18 mouse cellular contexts compared by ENCODE assay signal in the genomic region with DNA sequence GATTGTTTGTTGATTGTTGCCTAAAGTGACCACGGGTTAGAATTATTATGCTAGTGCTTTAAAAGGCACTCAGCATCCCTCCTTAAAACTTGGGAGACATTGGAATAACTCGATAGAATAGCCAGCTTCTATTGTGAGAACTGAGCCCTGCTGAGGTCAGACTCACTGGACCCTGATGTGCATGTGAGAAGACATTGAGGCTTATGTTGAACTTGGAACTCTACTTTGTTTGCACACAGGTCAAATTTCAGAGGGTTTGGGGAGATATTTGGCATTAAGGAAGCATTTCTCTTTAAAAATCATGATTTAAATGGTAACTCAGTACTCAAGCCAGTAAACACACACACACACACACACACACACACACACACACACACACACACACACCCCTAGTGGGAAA.
DNase-seq lines count a peak whose midpoint lies in the region; ATAC-seq and TF ChIP-seq lines count a peak whose summit lies in the region.
"Had no signal": no experiment of that assay in that cellular context is flagged by ENCODE, and none has a peak within 500 bp of the region (broad histone marks: within the 10 kb centered on the region; RNA-seq: fewer than 3 reads in every experiment).

No protein-coding gene starts in this region.

- H3K27me3 ChIP-seq in kidney, embryonic 14.5 days (ENCODE audit: control insufficient read depth, insufficient read depth, low read length) = no peaks in the 10 kb centered on the region
- H3K27me3 ChIP-seq in kidney, postnatal 0 days (ENCODE audit: insufficient read depth, low read length) = no peaks in the 10 kb centered on the region
- no peaks in the 10 kb centered on the region for H3K27me3 ChIP-seq in liver, embryonic 16.5 days (ENCODE audit: control insufficient read depth, insufficient read depth, low read depth, low read length)
- no peaks in the 10 kb centered on the region for H3K27me3 ChIP-seq in liver, embryonic 11.5 days (replicated peaks; ENCODE audit: control insufficient read depth, insufficient read depth, low read length)
- H3K27me3 ChIP-seq: forebrain, embryonic 13.5 days; heart, embryonic 15.5 days had no signal

- TF ChIP-seq CTCF in kidney, postnatal 0 days (IDR thresholded peaks at IDR 0.05; ENCODE audit: low read depth) = no peak

- H3K9me3 ChIP-seq in kidney, embryonic 14.5 days (ENCODE audit: control insufficient read depth, low read length) = no peaks in the 10 kb centered on the region
- H3K9me3 ChIP-seq in kidney, postnatal 0 days (replicated peaks; ENCODE audit: low read length) = no peaks in the 10 kb centered on the region
- no peaks in the 10 kb centered on the region for H3K9me3 ChIP-seq in liver, embryonic 16.5 days (replicated peaks; ENCODE audit: control insufficient read depth, low read length)
- no peaks in the 10 kb centered on the region for H3K9me3 ChIP-seq in liver, embryonic 11.5 days (ENCODE audit: control insufficient read depth, low read length)
- H3K9me3 ChIP-seq: forebrain, embryonic 13.5 days; heart, embryonic 15.5 days had no signal

- peaks cover 9% of the 10 kb centered on the region; the same call in 1 of the 2 replicates for H3K36me3 ChIP-seq in kidney, embryonic 14.5 days (ENCODE audit: control insufficient read depth, insufficient read depth, low read length)
- H3K36me3 ChIP-seq in kidney, postnatal 0 days (ENCODE audit: insufficient read depth, low read length) = no peaks in the 10 kb centered on the region
- H3K36me3 ChIP-seq in liver, embryonic 16.5 days (ENCODE audit: control insufficient read depth, insufficient read depth) = no peaks in the 10 kb centered on the region
- H3K36me3 ChIP-seq in liver, embryonic 11.5 days (ENCODE audit: control insufficient read depth, insufficient read depth, low read length) = no peaks in the 10 kb centered on the region
- H3K36me3 ChIP-seq: heart, embryonic 15.5 days had no signal

- H3K27ac ChIP-seq in kidney, embryonic 14.5 days (ENCODE audit: low read depth, low read length) = no peak overlapping the region
- H3K27ac ChIP-seq in kidney, postnatal 0 days = no peak overlapping the region
- H3K27ac ChIP-seq in liver, embryonic 16.5 days (ENCODE audit: low read length) = no peak overlapping the region
- H3K27ac ChIP-seq in liver, embryonic 11.5 days (ENCODE audit: low read depth, low read length) = no peak overlapping the region
- H3K27ac ChIP-seq: forebrain, embryonic 13.5 days; heart, adult 2 months; heart, embryonic 15.5 days had no signal

- WGBS in kidney, embryonic 14.5 days = 61% methylated on average over 2 of the region's 2 CpGs
- 59% methylated on average over 2 of the region's 2 CpGs for WGBS in kidney, postnatal 0 days
- 55% methylated on average over 2 of the region's 2 CpGs for WGBS in liver, embryonic 16.5 days (ENCODE audit: insufficient replicate concordance)
- 74% methylated on average over 2 of the region's 2 CpGs for WGBS in liver, embryonic 11.5 days

- H3K4me1 ChIP-seq in kidney, embryonic 14.5 days (ENCODE audit: control insufficient read depth, insufficient read depth, low read length) = no peaks in the 10 kb centered on the region
- H3K4me1 ChIP-seq in kidney, postnatal 0 days (replicated peaks; ENCODE audit: insufficient read depth, low read length) = no peaks in the 10 kb centered on the region
- H3K4me1 ChIP-seq in liver, embryonic 16.5 days (ENCODE audit: control insufficient read depth, low read depth, low read length) = no peaks in the 10 kb centered on the region
- no peaks in the 10 kb centered on the region for H3K4me1 ChIP-seq in liver, embryonic 11.5 days (replicated peaks; ENCODE audit: control insufficient read depth, insufficient read depth, low read length)
- H3K4me1 ChIP-seq: forebrain, embryonic 13.5 days; heart, embryonic 15.5 days had no signal

- no peak; the same call in 1 of the 2 replicates for ATAC-seq in kidney, embryonic 14.5 days (ENCODE audit: low FRiP score, low TSS enrichment)
- no peak for ATAC-seq in kidney, postnatal 0 days (replicated peaks; ENCODE audit: low FRiP score, low read depth)
- ATAC-seq in liver, embryonic 16.5 days (ENCODE audit: low read depth) = 0 out of 2 replicates have a peak, but pooled peaks have one; percentile 32
- ATAC-seq in liver, embryonic 11.5 days (replicated peaks; ENCODE audit: low FRiP score) = no peak
- ATAC-seq: forebrain, embryonic 13.5 days; forebrain, postnatal 0 days had no signal

- peak; percentile 21 for DNase-seq in kidney, adult 11 months
- peak; percentile 27 for DNase-seq in kidney, postnatal 0 days (ENCODE audit: low spot score)
- no peak for DNase-seq in kidney, postnatal 10 days
- DNase-seq in liver, embryonic 11.5 days (ENCODE audit: low spot score) = no peak
- DNase-seq in lung, postnatal 14 days = no peak
- DNase-seq: adrenal gland, postnatal 10 days; cerebellum, adult 11 months; cerebellum, adult 9-10 months; cerebellum, postnatal 25 days; forebrain, postnatal 0 days; gastrocnemius, postnatal 14 days; heart, adult 2 months; heart, postnatal 14 days had no signal

- no peak overlapping the region for H3K9ac ChIP-seq in kidney, embryonic 14.5 days (ENCODE audit: low read depth, low read length)
- H3K9ac ChIP-seq in kidney, postnatal 0 days (ENCODE audit: low read depth, low read length) = no peak overlapping the region
- no peak overlapping the region for H3K9ac ChIP-seq in liver, embryonic 16.5 days (ENCODE audit: low read depth, low read length)
- H3K9ac ChIP-seq in liver, embryonic 11.5 days (ENCODE audit: low read depth, low read length) = no peak overlapping the region
- H3K9ac ChIP-seq: forebrain, embryonic 13.5 days; forebrain, postnatal 0 days; heart, embryonic 15.5 days had no signal

- no peak overlapping the region for H3K4me2 ChIP-seq in kidney, embryonic 14.5 days (replicated peaks; ENCODE audit: low read depth, low read length)
- no peak overlapping the region for H3K4me2 ChIP-seq in kidney, postnatal 0 days (ENCODE audit: low read length)
- no peak overlapping the region for H3K4me2 ChIP-seq in liver, embryonic 16.5 days (ENCODE audit: low read depth, low read length)
- H3K4me2 ChIP-seq in liver, embryonic 11.5 days = no peak overlapping the region
- H3K4me2 ChIP-seq: forebrain, embryonic 13.5 days; heart, embryonic 11.5 days; heart, embryonic 15.5 days had no signal

- no peak overlapping the region for H3K4me3 ChIP-seq in kidney, embryonic 14.5 days (ENCODE audit: low read length)
- H3K4me3 ChIP-seq in kidney, postnatal 0 days (replicated peaks; ENCODE audit: low read depth, low read length) = no peak overlapping the region
- H3K4me3 ChIP-seq in liver, embryonic 16.5 days (ENCODE audit: low read depth, low read length) = no peak overlapping the region
- H3K4me3 ChIP-seq in liver, embryonic 11.5 days (ENCODE audit: low read depth, low read length) = no peak overlapping the region
- H3K4me3 ChIP-seq: forebrain, embryonic 13.5 days; heart, adult 2 months; heart, embryonic 15.5 days had no signal

Comparison
In these comparisons a context has a peak if more than half of its experiments do, and no peak if none do; other contexts are left out.
1. DNase-seq: peak in kidney, adult 11 months (single experiment) and kidney, postnatal 0 days (single experiment); none in kidney, postnatal 10 days (single experiment), liver, embryonic 11.5 days (single experiment) and lung, postnatal 14 days (single experiment).